Comparison of ENCODE assay signal across 17 mouse cellular contexts in genomic region chr3:123058832-123059231, GRCm38 (mm10). TPM values are rescaled to one million over a fixed set of nuclear protein-coding genes. Genes with fewer than 3 reads are reported as not detected.
"Had no signal": no experiment of that assay in that cellular context is flagged by ENCODE, and none has a peak within 500 bp of the region (broad histone marks: within the 10 kb centered on the region; RNA-seq: fewer than 3 reads in every experiment).

No protein-coding gene starts in this region.

- H3K9me3 ChIP-seq: limb, embryonic 12.5 days; midbrain, embryonic 12.5 days; neural tube, embryonic 13.5 days had no signal

- H3K9ac ChIP-seq: limb, embryonic 12.5 days; liver, embryonic 14.5 days; lung, embryonic 14.5 days; midbrain, embryonic 12.5 days; neural tube, embryonic 13.5 days had no signal

- H3K4me1 ChIP-seq: midbrain, embryonic 12.5 days; neural tube, embryonic 13.5 days had no signal

- H3K36me3 ChIP-seq: limb, embryonic 12.5 days; midbrain, embryonic 12.5 days; neural tube, embryonic 13.5 days had no signal

- ATAC-seq: hindbrain, embryonic 16.5 days; inflammation-experienced regulatory T-cells, adult 6 months; midbrain, embryonic 16.5 days had no signal

- H3K27me3 ChIP-seq: limb, embryonic 12.5 days; midbrain, embryonic 12.5 days; neural tube, embryonic 13.5 days had no signal

- H3K4me3 ChIP-seq: limb, embryonic 12.5 days; midbrain, embryonic 12.5 days; neural tube, embryonic 13.5 days had no signal

- H3K4me2 ChIP-seq: limb, embryonic 12.5 days; lung, embryonic 14.5 days; midbrain, embryonic 12.5 days; neural tube, embryonic 13.5 days had no signal

- H3K27ac ChIP-seq: limb, embryonic 12.5 days; liver, embryonic 14.5 days; midbrain, embryonic 12.5 days; neural tube, embryonic 13.5 days had no signal

- DNase-seq: kidney, postnatal 14 days; layer of hippocampus, postnatal 36 days; liver; lung, embryonic 14.5 days; retina, postnatal 1 day; right cerebral cortex, postnatal 4 days; thymus, adult 2 months; thymus, postnatal 25 days had no signal

RNA-seq across cellular contexts. Expression of gene Myoz2, which starts 24.0 kb away (rescaled TPM):
- total RNA-seq: megakaryocyte-erythroid progenitor cell, adult 5-6 weeks had no signal
- polyA plus RNA-seq: inflammation-experienced regulatory T-cells, adult 6 months; liver, embryonic 14.5 days; midbrain, embryonic 12.5 days; midbrain, embryonic 16.5 days; spleen, adult 2 months had no signal
